8 mouse cellular contexts compared by ENCODE assay signal in genomic region chr4:117891738-117892161, GRCm38 (mm10). TPM values are rescaled to one million over a fixed set of nuclear protein-coding genes. Genes with fewer than 3 reads are reported as not detected.
DNase-seq lines count a peak whose midpoint lies in the region; ATAC-seq and TF ChIP-seq lines count a peak whose summit lies in the region.

Dph2 (minus strand) TSS chr4:117892032.

- intact Hi-C loops in heart, postnatal 36 days (cut with DNase I) = loop anchor here (1.0 kb wide), 1 partner anchor 24 kb away; no protein-coding TSS in a partner anchor

- peaks cover 10% of the 10 kb centered on the region for H3K36me3 ChIP-seq in forebrain, embryonic 16.5 days (ENCODE audit: control insufficient read depth, insufficient read depth)
- no peaks in the 10 kb centered on the region for H3K36me3 ChIP-seq in thymus, adult 2 months (ENCODE audit: control insufficient read depth, insufficient read depth, low read length)

- under 1% methylated on average over 21 of the region's 21 CpGs for WGBS in forebrain, embryonic 16.5 days
- WGBS in lung, adult 2 months = 1% methylated on average over 21 of the region's 21 CpGs
- under 1% methylated on average over 21 of the region's 21 CpGs for WGBS in thymus, adult 2 months

- TF ChIP-seq POLR2A in lung, adult 2 months (IDR thresholded peaks at IDR 0.05; ENCODE audit: borderline replicate concordance, extremely low read depth, low read depth, low read length) = no peak; the same call in 1 of the 2 replicates
- 0 out of 2 replicates have a peak, but pooled peaks have one; percentile 17 for TF ChIP-seq POLR2A in thymus, adult 2 months (IDR thresholded peaks at IDR 0.05; ENCODE audit: control insufficient read depth, extremely low read depth, insufficient read depth, low read length, poor library complexity)

- H3K27ac ChIP-seq in forebrain, embryonic 16.5 days (ENCODE audit: low read length) = no peak within 1 kb of the TSS
- H3K27ac ChIP-seq in thymus, adult 2 months (ENCODE audit: control insufficient read depth, insufficient read depth, low read length) = no peak within 1 kb of the TSS

- TF ChIP-seq CTCF in lung, adult 2 months (IDR thresholded peaks at IDR 0.05; ENCODE audit: insufficient read depth, low read length) = no peak
- TF ChIP-seq CTCF in thymus, adult 2 months (IDR thresholded peaks at IDR 0.05; ENCODE audit: borderline replicate concordance, control insufficient read depth, extremely low read depth, insufficient read depth, low read length, poor library complexity) = no peak

- H3K9ac ChIP-seq in forebrain, embryonic 16.5 days (replicated peaks; ENCODE audit: low read depth, low read length) = peak within 1 kb of the TSS; percentile 36

- H3K4me3 ChIP-seq in forebrain, embryonic 16.5 days (replicated peaks; ENCODE audit: low read length) = peak within 1 kb of the TSS; percentile 55
- peak within 1 kb of the TSS; percentile 88 for H3K4me3 ChIP-seq in lung, adult 2 months (replicated peaks; ENCODE audit: extremely low read depth, low read depth, low read length)
- H3K4me3 ChIP-seq in thymus, adult 2 months (ENCODE audit: control insufficient read depth, insufficient read depth, low read length) = peak within 1 kb of the TSS; percentile 85

- no peaks in the 10 kb centered on the region for H3K9me3 ChIP-seq in forebrain, embryonic 16.5 days (ENCODE audit: control insufficient read depth, low read length)

- peak; percentile 92 for DNase-seq in MEL-GATA-1-ER (ENCODE audit: extremely low read depth, low read depth)
- DNase-seq in cerebellum, adult 18-20 months = peak; percentile 84 to 97
- peak; percentile 75 to 78 for DNase-seq in heart, postnatal 36 days
- peak; percentile 77 to 91 for DNase-seq in layer of hippocampus, adult 18-20 months (ENCODE audit: low spot score in 2 of 2)
- DNase-seq in lung, adult 2 months = peak; percentile 81
- DNase-seq in thymus, adult 2 months = peak; percentile 87

- peak; percentile 91 for ATAC-seq in forebrain, embryonic 16.5 days
- ATAC-seq in neutrophil, adult 5-6 weeks (ENCODE audit: extremely low read depth, insufficient number of reproducible peaks, low FRiP score, poor library complexity, severe bottlenecking) = peak; percentile 87

- H3K27me3 ChIP-seq in forebrain, embryonic 16.5 days (replicated peaks; ENCODE audit: control insufficient read depth, insufficient read depth, low read length) = no peaks in the 10 kb centered on the region
- no peaks in the 10 kb centered on the region for H3K27me3 ChIP-seq in thymus, adult 2 months (ENCODE audit: control insufficient read depth, insufficient read depth, low read length)

- peaks cover 16% of the 10 kb centered on the region for H3K4me1 ChIP-seq in forebrain, embryonic 16.5 days (replicated peaks; ENCODE audit: control insufficient read depth, insufficient read depth, low read length)
- no peaks in the 10 kb centered on the region for H3K4me1 ChIP-seq in lung, adult 2 months (ENCODE audit: control insufficient read depth, insufficient read depth, low read length)
- H3K4me1 ChIP-seq in thymus, adult 2 months (replicated peaks; ENCODE audit: control insufficient read depth, insufficient read depth, low read length) = peaks cover 14% of the 10 kb centered on the region

- peak within 1 kb of the TSS; percentile 92 for H3K4me2 ChIP-seq in forebrain, embryonic 16.5 days (ENCODE audit: low read length)

RNA-seq across cellular contexts. Expression of gene Dph2, which starts in this region (rescaled TPM):
- 29.8 and 30.1 TPM in 2 replicates for polyA plus RNA-seq in forebrain, embryonic 16.5 days (2015; fragmentation: Nextera tagmentation; extraction: Ambion mirVana)
- 1 to 10 TPM; 2.9 to 5.0 TPM for total RNA-seq in heart, postnatal 36 days (2021)
- total RNA-seq in layer of hippocampus, adult 18-20 months (2021) = 10 to 100 TPM; 11.2 TPM
- polyA plus RNA-seq in lung, adult 2 months (2012; rRNA removed) = 10.7 and 11.5 TPM in 2 replicates
- 10.6 and 11.8 TPM in 2 replicates for total RNA-seq in neutrophil, adult 5-6 weeks (2017)
- polyA plus RNA-seq in thymus, adult 2 months (2012; rRNA removed) = 38.8 and 45.8 TPM in 2 replicates
